Mouse (Mus musculus) thymus, adult 2 months (tissue): ENCODE results near the gene Prkag2.

ENCODE experiments used
- CTCF ChIP-seq: fragments of 200-500 bp; IDR thresholded peaks from 2 replicates; pipeline ENCODE4 v1.5.1; 2012; ENCODE audit warnings: mild to moderate bottlenecking, control low read depth, low read length, moderate library complexity, borderline replicate concordance; ENCODE audit not compliant: control insufficient read depth, poor library complexity, insufficient read depth; ENCODE audit errors: extremely low read depth
- POLR2A ChIP-seq: fragments of 200-500 bp; IDR thresholded peaks from 2 replicates; pipeline ENCODE4 v1.6.1; 2012; ENCODE audit warnings: mild to moderate bottlenecking, low read length, control low read depth, moderate library complexity; ENCODE audit not compliant: control insufficient read depth, poor library complexity, insufficient read depth; ENCODE audit errors: extremely low read depth

- TF ChIP-seq CTCF (no peak), POLR2A (no peak)
Measured at GRCm38 (mm10) chr5:24859771-24860540, 240.5 kb downstream of the Prkag2 start.
